Mouse (Mus musculus): ENCODE measurements around the gene Swap70. TPM values are rescaled to one million over a fixed set of nuclear protein-coding genes. Genes with fewer than 3 reads are reported as not detected.

Swap70 gene
- polyA plus RNA-seq, 1 experiment from 2014 or later, result 32.5 TPM

- no peak for DNase-seq (ENCODE audit: low spot score)
Observed at GRCm38 (mm10) chr7:110259966-110260711, 38.6 kb downstream of the Swap70 start.

GRCm38 (mm10) chr7:110261807-110262206 lies 40.3 kb downstream of the Swap70 start:
- no peak for ATAC-seq (replicated peaks; ENCODE audit: low FRiP score, low TSS enrichment, low read depth)

More at GRCm38 (mm10) chr7:110259966-110260711, 38.6 kb downstream of the Swap70 start:
- peaks cover 13% of the 10 kb centered on the region; the same call in 1 of the 2 replicates for H3K4me1 ChIP-seq (replicated peaks; ENCODE audit: control insufficient read depth, insufficient read depth, low read length)
- no peak overlapping the region for H3K4me3 ChIP-seq (ENCODE audit: low read depth, low read length)
- peak overlapping the region; percentile 54; the same call in 1 of the 2 replicates for H3K27ac ChIP-seq (ENCODE audit: low read depth)
- no peak for ATAC-seq (replicated peaks; ENCODE audit: low FRiP score, low TSS enrichment, low read depth)
- H3K9ac ChIP-seq (ENCODE audit: low read length), result no peak overlapping the region
- no peak overlapping the region for H3K4me2 ChIP-seq (ENCODE audit: low read length)
- WGBS, result 71% methylated on average over 4 of the region's 4 CpGs
- H3K36me3 ChIP-seq (ENCODE audit: control insufficient read depth, insufficient read depth, low read length), result 0 out of 2 replicates have a peak, but pooled peaks cover 6% of the 10 kb centered on the region
- no peaks in the 10 kb centered on the region for H3K9me3 ChIP-seq (ENCODE audit: control insufficient read depth, low read length)
- no peaks in the 10 kb centered on the region for H3K27me3 ChIP-seq (replicated peaks; ENCODE audit: control insufficient read depth, insufficient read depth, low read length)

GRCm38 (mm10) chr7:110262661-110263060 lies 41.1 kb downstream of the Swap70 start:
- Histone ChIP-seq H3K4me3 (ENCODE audit: low read depth, low read length) (no peak overlapping the region), H3K9ac (ENCODE audit: low read length) (no peak overlapping the region), H3K27ac (ENCODE audit: low read depth) (no peak overlapping the region), H3K4me2 (ENCODE audit: low read length) (no peak overlapping the region), H3K27me3 (replicated peaks; ENCODE audit: control insufficient read depth, insufficient read depth, low read length) (no peaks in the 10 kb centered on the region), H3K4me1 (replicated peaks; ENCODE audit: control insufficient read depth, insufficient read depth, low read length) (peaks cover 13% of the 10 kb centered on the region; the same call in 1 of the 2 replicates), H3K36me3 (ENCODE audit: control insufficient read depth, insufficient read depth, low read length) (0 out of 2 replicates have a peak, but pooled peaks cover 7% of the 10 kb centered on the region), H3K9me3 (ENCODE audit: control insufficient read depth, low read length) (no peaks in the 10 kb centered on the region)
- WGBS, result 59% methylated on average over 1 of the region's 1 CpGs
- ATAC-seq (replicated peaks; ENCODE audit: low FRiP score, low TSS enrichment, low read depth) (no peak), DNase-seq (ENCODE audit: low spot score) (no peak)

More at GRCm38 (mm10) chr7:110261807-110262206, 40.3 kb downstream of the Swap70 start:
- peaks cover 13% of the 10 kb centered on the region; the same call in 1 of the 2 replicates for H3K4me1 ChIP-seq (replicated peaks; ENCODE audit: control insufficient read depth, insufficient read depth, low read length)
- no peaks in the 10 kb centered on the region for H3K27me3 ChIP-seq (replicated peaks; ENCODE audit: control insufficient read depth, insufficient read depth, low read length)
- no peak overlapping the region for H3K27ac ChIP-seq (ENCODE audit: low read depth)
- no peak for DNase-seq (ENCODE audit: low spot score)
- no peak overlapping the region for H3K4me3 ChIP-seq (ENCODE audit: low read depth, low read length)
- H3K4me2 ChIP-seq (ENCODE audit: low read length), result no peak overlapping the region
- no peaks in the 10 kb centered on the region for H3K9me3 ChIP-seq (ENCODE audit: control insufficient read depth, low read length)
- H3K36me3 ChIP-seq (ENCODE audit: control insufficient read depth, insufficient read depth, low read length), result 0 out of 2 replicates have a peak, but pooled peaks cover 6% of the 10 kb centered on the region
- WGBS, result 60% methylated on average over 4 of the region's 4 CpGs
- no peak overlapping the region for H3K9ac ChIP-seq (ENCODE audit: low read length)

- no peak for ATAC-seq (replicated peaks; ENCODE audit: low FRiP score, low TSS enrichment, low read depth)
Observed at GRCm38 (mm10) chr7:110263474-110263873, 42.0 kb downstream of the Swap70 start.

GRCm38 (mm10) chr7:110265796-110266195 lies 44.3 kb downstream of the Swap70 start:
- Histone ChIP-seq H3K4me2 (ENCODE audit: low read length) (no peak overlapping the region), H3K27ac (ENCODE audit: low read depth) (no peak overlapping the region), H3K9ac (ENCODE audit: low read length) (no peak overlapping the region), H3K4me1 (replicated peaks; ENCODE audit: control insufficient read depth, insufficient read depth, low read length) (0 out of 2 replicates have a peak, but pooled peaks cover 5% of the 10 kb centered on the region), H3K4me3 (ENCODE audit: low read depth, low read length) (no peak overlapping the region), H3K9me3 (ENCODE audit: control insufficient read depth, low read length) (no peaks in the 10 kb centered on the region), H3K27me3 (replicated peaks; ENCODE audit: control insufficient read depth, insufficient read depth, low read length) (no peaks in the 10 kb centered on the region), H3K36me3 (ENCODE audit: control insufficient read depth, insufficient read depth, low read length) (peaks cover 18% of the 10 kb centered on the region; the same call in 1 of the 2 replicates)
- peak; percentile 93 for DNase-seq (ENCODE audit: low spot score)
- 32% methylated on average over 7 of the region's 7 CpGs for WGBS
- ATAC-seq (replicated peaks; ENCODE audit: low FRiP score, low TSS enrichment, low read depth), result no peak

More at GRCm38 (mm10) chr7:110263474-110263873, 42.0 kb downstream of the Swap70 start:
- peaks cover 13% of the 10 kb centered on the region; the same call in 1 of the 2 replicates for H3K4me1 ChIP-seq (replicated peaks; ENCODE audit: control insufficient read depth, insufficient read depth, low read length)
- no peak overlapping the region for H3K9ac ChIP-seq (ENCODE audit: low read length)
- no peaks in the 10 kb centered on the region for H3K9me3 ChIP-seq (ENCODE audit: control insufficient read depth, low read length)
- no peak overlapping the region for H3K4me2 ChIP-seq (ENCODE audit: low read length)
- 52% methylated on average over 1 of the region's 1 CpGs for WGBS
- no peak overlapping the region for H3K27ac ChIP-seq (ENCODE audit: low read depth)
- no peaks in the 10 kb centered on the region for H3K27me3 ChIP-seq (replicated peaks; ENCODE audit: control insufficient read depth, insufficient read depth, low read length)
- 0 out of 2 replicates have a peak, but pooled peaks cover 12% of the 10 kb centered on the region for H3K36me3 ChIP-seq (ENCODE audit: control insufficient read depth, insufficient read depth, low read length)
- no peak for DNase-seq (ENCODE audit: low spot score)
- no peak overlapping the region for H3K4me3 ChIP-seq (ENCODE audit: low read depth, low read length)

GRCm38 (mm10) chr7:110267014-110267413 lies 45.5 kb downstream of the Swap70 start:
- no peaks in the 10 kb centered on the region for H3K9me3 ChIP-seq (ENCODE audit: control insufficient read depth, low read length)
- H3K4me3 ChIP-seq (ENCODE audit: low read depth, low read length), result no peak overlapping the region
- no peaks in the 10 kb centered on the region for H3K27me3 ChIP-seq (replicated peaks; ENCODE audit: control insufficient read depth, insufficient read depth, low read length)
- 0 out of 2 replicates have a peak, but pooled peaks cover 5% of the 10 kb centered on the region for H3K4me1 ChIP-seq (replicated peaks; ENCODE audit: control insufficient read depth, insufficient read depth, low read length)
- H3K4me2 ChIP-seq (ENCODE audit: low read length), result no peak overlapping the region
- peaks cover 18% of the 10 kb centered on the region; the same call in 1 of the 2 replicates for H3K36me3 ChIP-seq (ENCODE audit: control insufficient read depth, insufficient read depth, low read length)
- no peak overlapping the region for H3K9ac ChIP-seq (ENCODE audit: low read length)
- ATAC-seq (replicated peaks; ENCODE audit: low FRiP score, low TSS enrichment, low read depth) (no peak), DNase-seq (ENCODE audit: low spot score) (no peak)
- no peak overlapping the region for H3K27ac ChIP-seq (ENCODE audit: low read depth)

GRCm38 (mm10) chr7:110267994-110268393 lies 46.5 kb downstream of the Swap70 start:
- peaks cover 18% of the 10 kb centered on the region; the same call in 1 of the 2 replicates for H3K36me3 ChIP-seq (ENCODE audit: control insufficient read depth, insufficient read depth, low read length)
- WGBS, result 94% methylated on average over 9 of the region's 9 CpGs
- H3K4me3 ChIP-seq (ENCODE audit: low read depth, low read length), result no peak overlapping the region
- DNase-seq (ENCODE audit: low spot score), result no peak
- H3K4me2 ChIP-seq (ENCODE audit: low read length), result no peak overlapping the region
- no peak for ATAC-seq (replicated peaks; ENCODE audit: low FRiP score, low TSS enrichment, low read depth)
- H3K9me3 ChIP-seq (ENCODE audit: control insufficient read depth, low read length), result no peaks in the 10 kb centered on the region
- no peaks in the 10 kb centered on the region for H3K27me3 ChIP-seq (replicated peaks; ENCODE audit: control insufficient read depth, insufficient read depth, low read length)
- no peak overlapping the region for H3K9ac ChIP-seq (ENCODE audit: low read length)
- no peaks in the 10 kb centered on the region for H3K4me1 ChIP-seq (replicated peaks; ENCODE audit: control insufficient read depth, insufficient read depth, low read length)
- H3K27ac ChIP-seq (ENCODE audit: low read depth), result no peak overlapping the region

GRCm38 (mm10) chr7:110268511-110268910 lies 47.0 kb downstream of the Swap70 start:
- H3K27ac ChIP-seq (ENCODE audit: low read depth), result no peak overlapping the region
- WGBS, result 90% methylated on average over 4 of the region's 4 CpGs

More at GRCm38 (mm10) chr7:110268511-110268910, 47.0 kb downstream of the Swap70 start:
- H3K4me2 ChIP-seq (ENCODE audit: low read length), result no peak overlapping the region
- no peak for DNase-seq (ENCODE audit: low spot score)
- H3K9me3 ChIP-seq (ENCODE audit: control insufficient read depth, low read length), result no peaks in the 10 kb centered on the region
- H3K4me3 ChIP-seq (ENCODE audit: low read depth, low read length), result no peak overlapping the region
- H3K36me3 ChIP-seq (ENCODE audit: control insufficient read depth, insufficient read depth, low read length), result peaks cover 20% of the 10 kb centered on the region; the same call in 1 of the 2 replicates
- no peaks in the 10 kb centered on the region for H3K4me1 ChIP-seq (replicated peaks; ENCODE audit: control insufficient read depth, insufficient read depth, low read length)
- ATAC-seq (replicated peaks; ENCODE audit: low FRiP score, low TSS enrichment, low read depth), result no peak
- no peak overlapping the region for H3K9ac ChIP-seq (ENCODE audit: low read length)
- no peaks in the 10 kb centered on the region for H3K27me3 ChIP-seq (replicated peaks; ENCODE audit: control insufficient read depth, insufficient read depth, low read length)
